Mouse (Mus musculus) heart, embryonic 12.5 days (tissue): ENCODE measurements around the gene Galntl6. TPM values are rescaled to one million over a fixed set of nuclear protein-coding genes. Genes with fewer than 3 reads are reported as not detected.

ENCODE experiments used
- ATAC-seq: fragments of 200-750 bp; cut with Nextera tagmentation; 2 replicates; pipeline ENCODE4 v1.8.0; 2017; ENCODE audit warnings: moderate TSS enrichment, moderate library complexity; ENCODE audit not compliant: insufficient number of reproducible peaks, low FRiP score
- H3K27ac ChIP-seq: fragments of 300-500 bp; sonication (generic); 2 replicates; pipeline ENCODE4 v1.5.1; 2016; ENCODE audit warnings: mild to moderate bottlenecking, moderate library complexity; ENCODE audit not compliant: poor library complexity, severe bottlenecking
- H3K27me3 ChIP-seq: fragments of 300-500 bp; sonication (generic); replicated peaks from 2 replicates; pipeline ENCODE4 v1.6.1; 2016; ENCODE audit warnings: mild to moderate bottlenecking, moderate library complexity
- H3K36me3 ChIP-seq: fragments of 300-500 bp; sonication (generic); 2 replicates; pipeline ENCODE4 v1.6.1; 2016; ENCODE audit warnings: mild to moderate bottlenecking, moderate library complexity
- H3K4me1 ChIP-seq: fragments of 300-500 bp; sonication (generic); replicated peaks from 2 replicates; pipeline ENCODE4 v1.6.1; 2016; ENCODE audit warnings: mild to moderate bottlenecking
- H3K4me2 ChIP-seq: fragments of 300-500 bp; sonication (generic); 2 replicates; pipeline ENCODE4 v1.6.1; 2016; ENCODE audit warnings: mild to moderate bottlenecking, moderate library complexity
- H3K4me3 ChIP-seq: fragments of 300-500 bp; sonication (generic); 2 replicates; pipeline ENCODE4 v1.5.1; 2016; ENCODE audit warnings: mild to moderate bottlenecking
- H3K9ac ChIP-seq: fragments of 300-500 bp; sonication (generic); 2 replicates; pipeline ENCODE4 v1.6.1; 2016; ENCODE audit warnings: mild to moderate bottlenecking, moderate library complexity
- H3K9me3 ChIP-seq: fragments of 300-500 bp; sonication (generic); replicated peaks from 2 replicates; pipeline ENCODE4 v1.6.1; 2016; ENCODE audit warnings: mild to moderate bottlenecking, moderate library complexity
- WGBS: fragments of 180-500 bp; shearing (Covaris S2); methylation state at CpG from one replicate; pipeline ENCODE4 v1.1.7; 2016; 5-methylcytosine and 5-hydroxymethylcytosine counted together
- polyA plus RNA-seq: library from polyadenylated mRNA; unstranded; fragments of >200 nt; fragmentation: Nextera tagmentation; extraction: Ambion mirVana; gene quantifications from 2 replicates; pipeline ENCODE4 v1.2.1, GENCODE M21; 2016

Gene Galntl6
- polyA plus RNA-seq, 1 experiment from 2014 or later, result 0.08 TPM

DNA sequence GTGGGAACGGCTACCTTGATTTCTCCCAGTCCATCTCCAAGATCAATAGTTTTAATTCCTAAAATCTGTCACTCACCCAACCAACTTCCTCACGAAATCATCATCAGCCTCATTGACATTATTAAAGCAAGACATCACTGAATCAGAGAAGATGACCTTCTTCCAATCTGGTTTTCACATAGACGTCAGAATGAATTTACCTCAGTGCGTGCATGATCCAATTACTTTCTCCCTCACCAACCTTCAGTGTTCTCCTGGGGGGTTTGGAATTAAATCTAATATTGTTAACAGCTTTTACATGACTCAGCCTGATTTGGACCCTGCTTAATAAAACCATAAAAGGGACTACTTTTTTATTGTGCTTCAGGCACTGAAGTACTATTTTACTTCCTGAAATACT is 307.7 kb downstream of the Galntl6 start:
- no peaks in the 10 kb centered on the region for H3K36me3 ChIP-seq
- 75% methylated on average over 4 of the region's 4 CpGs for WGBS

DNA sequence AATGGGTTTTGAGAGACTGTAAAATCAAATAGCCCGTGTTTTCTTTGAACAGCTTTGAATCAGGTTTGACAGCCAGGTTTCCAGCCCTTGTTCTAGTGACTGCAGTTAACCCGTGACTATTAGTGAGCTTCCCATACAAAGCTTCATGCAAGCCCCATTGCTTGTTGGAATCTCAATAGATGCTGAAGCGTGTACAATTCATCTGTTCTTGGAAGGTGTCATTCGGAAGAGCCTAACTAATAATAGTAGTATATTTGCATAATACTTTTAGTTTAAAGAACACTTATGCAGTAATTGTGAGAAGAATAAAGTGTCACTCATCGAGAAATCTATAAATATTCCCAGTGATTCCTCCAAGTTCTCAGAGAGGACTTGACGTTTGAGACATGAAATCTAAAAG is 314.6 kb downstream of the Galntl6 start:
- Histone ChIP-seq H3K4me2 (no peak overlapping the region), H3K9me3 (no peaks in the 10 kb centered on the region), H3K4me1 (no peaks in the 10 kb centered on the region), H3K4me3 (no peak overlapping the region), H3K27me3 (no peaks in the 10 kb centered on the region), H3K36me3 (no peaks in the 10 kb centered on the region), H3K27ac (no peak overlapping the region), H3K9ac (no peak overlapping the region)
- no peak for ATAC-seq
- WGBS, result 72% methylated on average over 6 of the region's 6 CpGs

More for the DNA sequence above, 307.7 kb downstream of the Galntl6 start:
- Histone ChIP-seq H3K27ac (no peak overlapping the region), H3K9me3 (no peaks in the 10 kb centered on the region), H3K4me1 (no peaks in the 10 kb centered on the region), H3K4me2 (no peak overlapping the region), H3K27me3 (no peaks in the 10 kb centered on the region), H3K4me3 (no peak overlapping the region), H3K9ac (no peak overlapping the region)
- no peak for ATAC-seq

DNA sequence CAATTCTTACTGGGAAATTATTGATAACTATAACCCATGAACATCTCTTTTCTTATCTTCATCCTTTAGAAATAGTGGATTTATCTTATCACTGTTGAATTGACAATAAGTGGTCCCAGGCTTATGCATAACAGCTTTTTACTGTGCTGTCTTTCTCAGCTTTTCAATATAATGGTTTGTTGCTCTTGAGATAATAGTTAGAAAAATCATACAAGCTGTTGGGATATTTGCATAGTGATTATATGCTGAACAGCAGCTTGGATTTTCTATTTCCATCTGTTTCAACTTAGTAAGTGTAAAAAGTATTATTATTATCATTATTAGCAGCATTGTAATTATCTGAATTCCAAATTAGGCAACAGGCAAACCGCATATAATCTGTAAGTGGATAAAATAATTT is 337.1 kb downstream of the Galntl6 start:
- no peaks in the 10 kb centered on the region for H3K9me3 ChIP-seq
- H3K27me3 ChIP-seq, result no peaks in the 10 kb centered on the region
- no peak for ATAC-seq
- no peak overlapping the region for H3K27ac ChIP-seq
- no peak overlapping the region for H3K9ac ChIP-seq
- H3K4me1 ChIP-seq, result no peaks in the 10 kb centered on the region
- H3K4me3 ChIP-seq, result no peak overlapping the region
- H3K4me2 ChIP-seq, result no peak overlapping the region
- no peaks in the 10 kb centered on the region for H3K36me3 ChIP-seq
- WGBS, result 75% methylated on average over 1 of the region's 1 CpGs

DNA sequence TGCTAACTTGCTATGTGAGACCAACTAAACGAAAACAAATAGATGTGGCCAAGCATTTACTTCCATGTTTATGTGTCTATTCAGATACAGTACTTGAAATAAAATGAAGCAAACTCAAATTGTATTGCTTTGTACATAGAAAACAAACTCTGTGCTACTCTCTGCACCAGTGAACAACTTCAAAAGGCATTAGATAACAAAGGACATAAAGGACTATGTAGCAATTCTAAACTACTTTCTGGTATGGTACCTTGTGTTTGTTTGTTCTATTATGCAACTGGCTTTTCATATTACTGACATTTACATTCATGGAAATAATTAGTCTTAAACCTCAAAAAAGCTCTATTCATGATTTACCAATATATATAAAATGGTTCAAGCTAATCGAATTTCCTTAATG is 344.4 kb downstream of the Galntl6 start:
- H3K27ac ChIP-seq, result no peak overlapping the region
- no peaks in the 10 kb centered on the region for H3K9me3 ChIP-seq
- no peak for ATAC-seq
- H3K36me3 ChIP-seq, result no peaks in the 10 kb centered on the region
- no peaks in the 10 kb centered on the region for H3K4me1 ChIP-seq
- 67% methylated on average over 2 of the region's 2 CpGs for WGBS
- H3K27me3 ChIP-seq, result no peaks in the 10 kb centered on the region
- H3K4me3 ChIP-seq, result no peak overlapping the region
- H3K4me2 ChIP-seq, result no peak overlapping the region
- no peak overlapping the region for H3K9ac ChIP-seq

DNA sequence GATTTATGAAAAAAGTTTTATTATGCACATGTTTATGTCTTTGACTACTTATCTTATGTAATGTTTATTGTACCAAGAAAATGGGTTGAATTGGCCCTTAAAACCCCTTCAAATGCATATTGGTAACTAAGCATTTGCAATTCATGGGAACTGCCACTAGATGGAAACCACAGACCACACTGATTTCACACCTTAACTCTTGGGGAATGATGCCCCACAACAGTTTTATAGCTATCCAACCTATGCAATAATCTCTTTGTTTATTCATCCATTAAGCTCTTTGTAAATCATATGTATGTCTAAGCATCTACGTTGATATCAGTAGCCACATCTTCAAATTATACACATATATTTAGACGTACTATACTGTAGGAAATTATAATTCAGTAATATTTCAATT is 346.3 kb downstream of the Galntl6 start:
- WGBS, result 54% methylated on average over 2 of the region's 2 CpGs
- Histone ChIP-seq H3K36me3 (no peaks in the 10 kb centered on the region), H3K27ac (no peak overlapping the region), H3K4me2 (no peak overlapping the region), H3K4me3 (no peak overlapping the region), H3K4me1 (no peaks in the 10 kb centered on the region), H3K9ac (no peak overlapping the region), H3K27me3 (no peaks in the 10 kb centered on the region), H3K9me3 (no peaks in the 10 kb centered on the region)
- ATAC-seq, result no peak

DNA sequence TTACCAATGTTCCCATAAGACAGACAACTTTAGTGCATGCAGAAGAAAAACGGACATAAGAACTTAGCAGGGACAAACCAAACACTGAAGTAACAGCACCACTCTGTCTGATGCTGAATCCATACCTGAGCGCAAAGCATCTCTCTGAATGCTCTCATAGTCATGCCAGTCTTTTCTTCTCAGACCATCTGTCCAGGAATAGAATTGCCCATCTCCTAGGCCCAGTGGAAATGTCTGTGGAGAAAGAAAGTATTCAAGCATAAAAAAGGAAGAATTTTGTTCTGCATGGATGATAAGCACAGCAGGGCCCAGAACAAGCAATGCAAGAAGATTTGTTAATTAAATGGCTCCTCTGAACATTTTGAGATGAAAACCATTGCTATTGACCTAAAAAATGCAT is 376.7 kb downstream of the Galntl6 start:
- Histone ChIP-seq H3K4me2 (no peak overlapping the region), H3K27ac (no peak overlapping the region), H3K4me1 (no peaks in the 10 kb centered on the region), H3K9me3 (no peaks in the 10 kb centered on the region), H3K9ac (no peak overlapping the region), H3K36me3 (no peaks in the 10 kb centered on the region), H3K4me3 (no peak overlapping the region), H3K27me3 (no peaks in the 10 kb centered on the region)
- ATAC-seq, result no peak
- WGBS, result 82% methylated on average over 2 of the region's 2 CpGs

DNA sequence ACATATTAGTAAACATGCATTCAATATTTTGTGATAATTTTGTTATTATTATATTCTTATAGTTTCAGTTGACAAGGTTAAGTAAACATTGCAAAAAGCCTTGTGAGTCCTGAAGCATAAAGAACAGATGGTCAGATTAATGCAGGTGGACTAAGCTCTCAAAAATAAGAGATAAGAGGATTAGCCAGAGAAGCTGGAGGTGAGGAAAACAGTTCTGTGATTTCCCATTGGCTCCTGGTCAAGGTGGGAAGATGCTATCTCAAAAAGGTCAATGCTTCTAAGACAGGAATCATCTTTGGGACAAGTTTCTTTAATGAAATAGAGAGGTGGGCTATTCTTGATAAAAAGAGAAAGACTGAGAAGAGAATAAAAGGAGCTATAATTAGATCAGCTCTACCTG is 377.8 kb downstream of the Galntl6 start:
- Histone ChIP-seq H3K9me3 (no peaks in the 10 kb centered on the region), H3K27ac (no peak overlapping the region), H3K27me3 (no peaks in the 10 kb centered on the region), H3K4me1 (no peaks in the 10 kb centered on the region), H3K9ac (no peak overlapping the region), H3K36me3 (no peaks in the 10 kb centered on the region), H3K4me3 (no peak overlapping the region), H3K4me2 (no peak overlapping the region)
- no peak for ATAC-seq

DNA sequence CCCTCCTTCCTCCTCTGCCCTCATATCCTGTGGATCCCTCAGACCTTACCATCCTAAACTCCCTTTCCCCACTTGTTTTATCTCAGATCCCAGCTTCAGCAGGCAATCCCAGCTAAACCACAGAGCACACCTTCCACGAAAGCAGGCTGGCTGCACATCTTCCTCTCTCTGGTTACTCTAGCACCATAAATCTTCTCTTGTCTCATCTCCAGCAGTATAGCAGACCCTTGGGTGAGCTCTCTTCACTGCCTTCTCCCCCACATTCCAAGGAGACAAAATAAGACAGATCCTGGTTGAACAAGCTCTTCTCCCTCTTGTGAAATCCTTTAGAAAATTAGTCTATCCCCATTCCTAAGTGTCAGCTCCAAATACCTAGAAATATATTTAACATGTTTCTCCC is 389.0 kb downstream of the Galntl6 start:
- H3K4me3 ChIP-seq, result no peak overlapping the region
- no peak overlapping the region for H3K4me2 ChIP-seq
- H3K36me3 ChIP-seq, result no peaks in the 10 kb centered on the region
- whole genome bisulfite sequencing, result 33% methylated on average over 1 of the region's 1 CpGs
- no peaks in the 10 kb centered on the region for H3K27me3 ChIP-seq
- no peak overlapping the region for H3K27ac ChIP-seq
- H3K9me3 ChIP-seq, result no peaks in the 10 kb centered on the region
- H3K9ac ChIP-seq, result no peak overlapping the region
- ATAC-seq, result no peak
- H3K4me1 ChIP-seq, result no peaks in the 10 kb centered on the region

DNA sequence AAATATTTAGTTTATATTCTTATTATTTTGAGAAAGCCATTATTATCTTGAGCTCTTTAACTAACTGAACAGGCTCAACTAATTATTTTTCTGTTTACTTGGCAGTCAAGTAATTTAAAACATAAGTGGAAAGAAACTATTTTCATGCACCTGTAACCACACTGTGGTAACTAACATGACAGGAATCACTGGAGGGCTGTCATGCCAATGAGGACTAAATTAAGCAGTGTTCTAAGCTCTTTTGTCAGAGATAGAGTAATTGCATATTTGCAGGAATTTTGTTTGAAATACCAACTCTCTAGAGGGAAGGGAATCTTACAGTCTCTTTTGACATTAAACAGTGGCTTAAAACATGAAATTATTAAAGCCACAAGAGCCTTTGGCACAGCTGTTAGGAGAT is 390.5 kb downstream of the Galntl6 start:
- no peak overlapping the region for H3K27ac ChIP-seq

DNA sequence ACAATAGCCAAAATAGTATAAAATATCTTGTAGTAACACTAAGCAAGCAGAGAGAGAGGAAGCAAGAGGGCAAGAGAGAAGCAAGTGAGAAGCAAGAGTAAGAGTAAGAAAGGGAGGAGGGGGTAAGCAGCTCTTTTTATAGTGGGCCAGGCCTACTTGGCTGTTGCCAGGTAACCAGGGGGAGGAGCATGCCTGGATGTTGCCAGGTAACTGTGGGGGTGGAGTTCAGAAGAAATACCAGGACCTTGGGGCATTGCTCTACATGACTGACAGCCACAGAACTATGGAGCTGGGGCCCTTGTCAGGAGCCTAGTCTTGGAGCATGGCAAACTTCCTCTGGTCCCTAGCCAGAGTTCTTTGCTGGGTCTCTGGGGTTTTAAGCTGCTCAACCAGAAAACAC is 401.9 kb downstream of the Galntl6 start:
- H3K9me3 ChIP-seq, result no peaks in the 10 kb centered on the region
- no peaks in the 10 kb centered on the region for H3K36me3 ChIP-seq
- no peak overlapping the region for H3K9ac ChIP-seq
- H3K27ac ChIP-seq, result no peak overlapping the region
- ATAC-seq, result no peak
- no peak overlapping the region for H3K4me2 ChIP-seq
- no peak overlapping the region for H3K4me3 ChIP-seq
- no peaks in the 10 kb centered on the region for H3K27me3 ChIP-seq
- H3K4me1 ChIP-seq, result no peaks in the 10 kb centered on the region

More for the DNA sequence above, 390.5 kb downstream of the Galntl6 start:
- Histone ChIP-seq H3K4me3 (no peak overlapping the region), H3K27me3 (no peaks in the 10 kb centered on the region), H3K9ac (no peak overlapping the region), H3K9me3 (no peaks in the 10 kb centered on the region), H3K4me2 (no peak overlapping the region), H3K4me1 (no peaks in the 10 kb centered on the region), H3K36me3 (no peaks in the 10 kb centered on the region)
- ATAC-seq, result no peak

DNA sequence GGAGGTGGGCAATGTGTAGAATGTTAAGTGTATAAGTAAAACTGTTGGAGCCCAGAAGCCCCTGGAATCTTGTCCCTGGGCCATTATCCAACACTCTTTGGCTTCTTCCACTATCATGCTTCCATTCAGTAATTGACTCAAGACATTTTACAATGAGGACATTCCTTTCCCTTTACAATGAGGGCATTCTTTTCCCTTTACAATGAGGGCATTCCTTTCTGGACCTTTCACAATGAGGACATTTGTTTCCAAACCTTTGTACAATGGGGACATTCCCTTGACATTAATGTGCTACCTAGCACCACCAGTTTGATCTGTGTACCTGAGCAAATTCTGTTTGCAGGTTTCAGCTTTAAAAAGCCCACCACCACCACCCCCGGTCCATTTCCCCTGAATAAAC is 403.4 kb downstream of the Galntl6 start:
- WGBS, result 74% methylated on average over 1 of the region's 1 CpGs
- Histone ChIP-seq H3K9me3 (no peaks in the 10 kb centered on the region), H3K27me3 (no peaks in the 10 kb centered on the region), H3K27ac (no peak overlapping the region), H3K4me2 (no peak overlapping the region), H3K4me3 (no peak overlapping the region), H3K9ac (no peak overlapping the region), H3K4me1 (no peaks in the 10 kb centered on the region), H3K36me3 (no peaks in the 10 kb centered on the region)
- no peak for ATAC-seq

DNA sequence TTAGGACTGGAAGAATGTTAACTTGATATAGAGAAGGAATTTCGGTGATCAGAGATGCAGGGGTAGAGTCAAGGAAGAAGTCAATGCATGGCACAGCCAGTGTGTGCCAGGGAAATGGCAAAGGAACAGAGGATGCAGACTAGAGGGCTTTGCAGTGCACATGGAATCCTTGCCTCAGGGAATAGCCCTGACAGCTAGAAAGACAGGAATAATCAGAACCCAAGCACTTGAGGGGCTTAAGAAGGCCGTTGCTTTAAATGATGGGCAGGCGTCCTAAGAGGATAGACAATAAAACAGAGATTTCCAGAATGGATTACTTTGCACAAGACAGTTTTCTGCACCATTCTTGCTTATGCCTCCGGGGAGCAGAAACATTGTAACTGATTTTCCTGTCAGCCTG is 425.3 kb downstream of the Galntl6 start:
- Histone ChIP-seq H3K27me3 (no peaks in the 10 kb centered on the region), H3K4me2 (no peak overlapping the region), H3K9me3 (no peaks in the 10 kb centered on the region), H3K36me3 (no peaks in the 10 kb centered on the region), H3K27ac (no peak overlapping the region), H3K9ac (no peak overlapping the region), H3K4me3 (no peak overlapping the region), H3K4me1 (no peaks in the 10 kb centered on the region)
- 62% methylated on average over 4 of the region's 4 CpGs for WGBS
- ATAC-seq, result no peak
